Mouse (Mus musculus): ENCODE results near the gene Sympk. TPM values are rescaled to one million over a fixed set of nuclear protein-coding genes. Genes with fewer than 3 reads are reported as not detected.

Sympk gene
- polyA plus RNA-seq, 1 experiment, result 113 TPM

GRCm38 (mm10) chr7:19017909-19018308 is 6.3 kb upstream of the Sympk start:
- TF ChIP-seq CTCF (IDR thresholded peaks at IDR 0.05; ENCODE audit: extremely low read depth, insufficient read depth, low read length) (no peak), POLR2A (IDR thresholded peaks at IDR 0.05; ENCODE audit: extremely low read depth, insufficient read depth, low read length) (no peak)
- no peaks in the 10 kb centered on the region for H3K4me1 ChIP-seq (ENCODE audit: control insufficient read depth, insufficient read depth, low read length)
- no peak overlapping the region for H3K27ac ChIP-seq (ENCODE audit: insufficient read depth, low read length)
- H3K4me3 ChIP-seq (ENCODE audit: insufficient read depth, low read length), result no peak overlapping the region

- no peak for TF ChIP-seq POLR2A (IDR thresholded peaks at IDR 0.05; ENCODE audit: extremely low read depth, insufficient read depth, low read length)
- no peak for TF ChIP-seq CTCF (IDR thresholded peaks at IDR 0.05; ENCODE audit: extremely low read depth, insufficient read depth, low read length)
- no peak overlapping the region for H3K27ac ChIP-seq (ENCODE audit: insufficient read depth, low read length)
- no peak overlapping the region for H3K4me3 ChIP-seq (ENCODE audit: insufficient read depth, low read length)
- no peaks in the 10 kb centered on the region for H3K4me1 ChIP-seq (ENCODE audit: control insufficient read depth, insufficient read depth, low read length)
Observed at GRCm38 (mm10) chr7:19021048-19021447, 3.1 kb upstream of the Sympk start.

DNA sequence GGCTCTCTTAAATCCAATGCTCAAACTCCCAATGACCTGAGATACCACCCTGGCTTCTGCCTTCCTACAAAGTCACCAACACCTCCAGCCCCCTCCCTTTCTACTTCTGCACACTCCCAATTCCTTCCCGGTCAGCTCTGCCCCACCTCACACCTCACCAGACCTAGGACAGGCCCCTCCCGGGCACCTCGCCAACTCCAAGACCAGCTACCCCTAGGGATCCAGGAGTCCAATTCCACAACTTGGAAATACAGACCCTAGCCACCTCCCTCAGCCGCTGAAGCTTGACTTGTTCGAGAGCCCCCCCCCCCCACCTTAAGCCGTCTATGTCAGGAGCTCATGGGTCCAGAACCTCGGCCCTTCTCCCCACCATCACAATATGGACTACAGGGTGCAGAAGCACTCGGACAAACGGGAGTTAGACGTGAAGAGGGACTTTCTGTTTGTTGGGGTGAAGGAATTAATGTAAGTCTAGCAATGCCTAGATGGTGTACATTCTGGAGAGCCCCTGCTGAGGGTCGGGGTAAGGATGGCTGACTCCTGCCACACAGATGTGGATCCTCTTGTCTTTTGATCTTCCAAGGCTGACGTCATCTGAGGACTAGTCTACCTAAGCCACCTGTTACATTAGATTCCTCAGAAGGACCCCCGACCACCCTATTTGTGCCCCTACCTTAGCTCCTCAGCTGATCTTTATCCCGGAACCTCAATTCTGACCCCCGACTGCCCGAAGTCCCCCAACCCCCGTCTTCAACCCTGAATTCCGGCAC is 1.8 kb upstream of the Sympk start:
- no peak for TF ChIP-seq CTCF (IDR thresholded peaks at IDR 0.05; ENCODE audit: extremely low read depth, insufficient read depth, low read length)
- no peak for TF ChIP-seq POLR2A (IDR thresholded peaks at IDR 0.05; ENCODE audit: extremely low read depth, insufficient read depth, low read length)
- Histone ChIP-seq H3K4me3 (ENCODE audit: insufficient read depth, low read length) (no peak overlapping the region), H3K4me1 (ENCODE audit: control insufficient read depth, insufficient read depth, low read length) (no peaks in the 10 kb centered on the region), H3K27ac (ENCODE audit: insufficient read depth, low read length) (no peak overlapping the region)

GRCm38 (mm10) chr7:19023357-19023814 is 791 bp upstream of the Sympk start, which contains the start of gene Foxa3:
Gene Foxa3, minus strand, starts transcription at chr7:19023538.
- H3K4me1 ChIP-seq (ENCODE audit: control insufficient read depth, insufficient read depth, low read length), result no peaks in the 10 kb centered on the region
- no peak within 1 kb of the TSS for H3K27ac ChIP-seq (ENCODE audit: insufficient read depth, low read length)
- TF ChIP-seq CTCF (IDR thresholded peaks at IDR 0.05; ENCODE audit: extremely low read depth, insufficient read depth, low read length) (no peak), POLR2A (IDR thresholded peaks at IDR 0.05; ENCODE audit: extremely low read depth, insufficient read depth, low read length) (no peak)
- H3K4me3 ChIP-seq (ENCODE audit: insufficient read depth, low read length), result peak within 1 kb of the TSS; percentile 92; the same call in 1 of the 2 replicates

GRCm38 (mm10) chr7:19024581-19025255 is 541 bp downstream of the Sympk start:
- Histone ChIP-seq H3K27ac (ENCODE audit: insufficient read depth, low read length) (no peak overlapping the region), H3K4me1 (ENCODE audit: control insufficient read depth, insufficient read depth, low read length) (no peaks in the 10 kb centered on the region), H3K4me3 (ENCODE audit: insufficient read depth, low read length) (peak overlapping the region; percentile 92)
- TF ChIP-seq CTCF (IDR thresholded peaks at IDR 0.05; ENCODE audit: extremely low read depth, insufficient read depth, low read length) (no peak), POLR2A (IDR thresholded peaks at IDR 0.05; ENCODE audit: extremely low read depth, insufficient read depth, low read length) (no peak)

DNA sequence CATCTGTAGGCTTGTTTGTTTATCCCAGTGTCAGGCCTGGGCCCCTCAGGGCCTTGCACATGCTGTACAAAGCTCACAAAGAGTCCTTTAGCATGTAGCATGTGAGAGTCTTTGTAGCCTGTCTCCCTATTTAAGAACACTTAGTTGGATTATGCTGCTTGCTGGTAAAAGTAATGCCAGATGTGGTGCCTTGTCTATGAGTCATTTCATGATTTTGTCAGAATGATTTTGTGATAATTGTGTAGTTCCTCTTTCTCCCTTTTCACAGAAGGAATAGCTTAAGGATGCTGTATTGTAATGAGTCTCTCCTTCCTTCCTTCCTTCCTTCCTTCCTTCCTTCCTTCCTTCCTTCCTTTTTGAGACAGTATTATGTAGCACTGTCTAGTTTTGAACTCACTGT is 3.9 kb downstream of the Sympk start:
- TF ChIP-seq CTCF (IDR thresholded peaks at IDR 0.05; ENCODE audit: extremely low read depth, insufficient read depth, low read length) (no peak), POLR2A (IDR thresholded peaks at IDR 0.05; ENCODE audit: extremely low read depth, insufficient read depth, low read length) (no peak)
- Histone ChIP-seq H3K4me3 (ENCODE audit: insufficient read depth, low read length) (no peak overlapping the region), H3K4me1 (ENCODE audit: control insufficient read depth, insufficient read depth, low read length) (no peaks in the 10 kb centered on the region), H3K27ac (ENCODE audit: insufficient read depth, low read length) (no peak overlapping the region)

DNA sequence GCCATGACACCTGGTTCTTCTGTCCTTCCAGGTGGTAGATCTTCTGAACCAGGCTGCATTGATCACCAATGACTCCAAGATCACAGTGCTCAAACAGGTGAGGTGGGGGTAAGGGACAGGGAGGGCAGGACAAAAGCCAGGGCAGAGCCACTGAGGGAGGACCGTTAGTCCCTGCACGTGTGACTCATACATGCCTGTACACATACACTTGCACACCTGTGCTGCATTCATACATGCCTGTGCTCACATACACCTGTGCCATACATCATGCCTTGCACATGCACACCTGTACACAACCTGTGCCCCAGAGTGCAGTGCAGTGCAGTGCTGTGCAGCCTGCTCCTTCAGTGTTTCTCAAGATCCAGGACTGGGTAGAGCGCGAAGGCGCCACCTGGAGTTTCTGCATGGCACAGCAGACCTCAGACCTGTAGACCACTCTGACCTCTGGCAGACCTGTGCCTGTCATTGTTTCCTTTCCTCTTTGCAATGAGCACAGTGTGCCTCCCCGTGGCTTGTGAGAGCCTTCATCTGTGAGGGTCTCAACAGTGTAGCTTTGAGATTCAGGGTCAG is 5.0 kb downstream of the Sympk start:
- no peaks in the 10 kb centered on the region for H3K4me1 ChIP-seq (ENCODE audit: control insufficient read depth, insufficient read depth, low read length)
- no peak overlapping the region for H3K27ac ChIP-seq (ENCODE audit: insufficient read depth, low read length)
- TF ChIP-seq CTCF (IDR thresholded peaks at IDR 0.05; ENCODE audit: extremely low read depth, insufficient read depth, low read length) (peak; percentile 59), POLR2A (IDR thresholded peaks at IDR 0.05; ENCODE audit: extremely low read depth, insufficient read depth, low read length) (no peak)
- H3K4me3 ChIP-seq (ENCODE audit: insufficient read depth, low read length), result no peak overlapping the region

- no peaks in the 10 kb centered on the region for H3K4me1 ChIP-seq (ENCODE audit: control insufficient read depth, insufficient read depth, low read length)
- H3K4me3 ChIP-seq (ENCODE audit: insufficient read depth, low read length), result no peak overlapping the region
- TF ChIP-seq CTCF (IDR thresholded peaks at IDR 0.05; ENCODE audit: extremely low read depth, insufficient read depth, low read length) (no peak), POLR2A (IDR thresholded peaks at IDR 0.05; ENCODE audit: extremely low read depth, insufficient read depth, low read length) (no peak)
- no peak overlapping the region for H3K27ac ChIP-seq (ENCODE audit: insufficient read depth, low read length)
Observed at GRCm38 (mm10) chr7:19031641-19032040, 7.5 kb downstream of the Sympk start.

DNA sequence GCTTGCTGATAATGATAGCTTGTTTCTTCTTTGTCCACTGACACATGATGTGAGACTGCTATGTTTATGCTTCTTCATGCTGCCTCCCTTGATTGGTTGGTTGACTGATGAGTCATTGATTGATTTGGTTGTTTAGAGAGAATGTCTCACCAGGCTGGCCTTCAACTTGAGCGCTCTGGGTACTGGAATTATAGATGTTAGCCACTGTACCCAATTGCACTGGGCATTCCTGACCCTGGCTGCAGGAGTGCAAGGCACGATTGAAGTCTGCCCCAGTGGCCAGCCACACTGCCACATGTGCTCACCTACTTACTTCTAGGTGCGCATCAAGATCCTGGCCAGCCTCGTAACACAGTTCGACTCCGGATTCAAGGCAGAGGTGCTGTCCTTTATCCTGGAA is 20.4 kb downstream of the Sympk start:
- no peak for TF ChIP-seq CTCF (IDR thresholded peaks at IDR 0.05; ENCODE audit: extremely low read depth, insufficient read depth, low read length)
- TF ChIP-seq POLR2A (IDR thresholded peaks at IDR 0.05; ENCODE audit: extremely low read depth, insufficient read depth, low read length), result no peak
- H3K27ac ChIP-seq (ENCODE audit: insufficient read depth, low read length), result no peak overlapping the region
- H3K4me1 ChIP-seq (ENCODE audit: control insufficient read depth, insufficient read depth, low read length), result no peaks in the 10 kb centered on the region
- no peak overlapping the region for H3K4me3 ChIP-seq (ENCODE audit: insufficient read depth, low read length)
